Mouse (Mus musculus) erythroid progenitor cell, adult 5-6 weeks (primary cell): ENCODE measurements around the gene Rabgef1. TPM values are rescaled to one million over a fixed set of nuclear protein-coding genes. Genes with fewer than 3 reads are reported as not detected.
A peak's percentile ranks its signal among the peaks of the same experiment; 100 is the strongest.

Experiments used
- ATAC-seq: replicated peaks from 2 replicates; pipeline ENCODE4 v1.8.0; 2016; ENCODE audit warnings: moderate number of reproducible peaks, mild to moderate bottlenecking, moderate TSS enrichment, inconsistent platforms; ENCODE audit not compliant: poor library complexity, low FRiP score, severe bottlenecking
- total RNA-seq, 2 experiments: library from RNA; stranded (forward) in 1 of 2; stranded (reverse) in 1 of 2; fragments of 150-400 nt in 1 of 2; fragments of 186-747, 209-891 nt in 1 of 2; gene quantifications; 2 replicates each; pipeline versions ENCODE4 v1.2.3 to v1.2.4; 2015 to 2017; ENCODE audit warnings: low replicate concordance in 2 of 2

Rabgef1 gene
- total RNA-seq, 2 experiments from 2014 or later, result 47.4 to 91.1 TPM

- peak; percentile 86 for ATAC-seq
These were observed 754 bp upstream of the Rabgef1 start for GRCm38 (mm10) chr5:130170666-130171422.

GRCm38 (mm10) chr5:130171956-130172601, 481 bp downstream of the Rabgef1 start:
- ATAC-seq, result peak; percentile 20; the same call in 1 of the 2 replicates

GRCm38 (mm10) chr5:130173012-130173411, 1.4 kb downstream of the Rabgef1 start:
- no peak for ATAC-seq

DNA sequence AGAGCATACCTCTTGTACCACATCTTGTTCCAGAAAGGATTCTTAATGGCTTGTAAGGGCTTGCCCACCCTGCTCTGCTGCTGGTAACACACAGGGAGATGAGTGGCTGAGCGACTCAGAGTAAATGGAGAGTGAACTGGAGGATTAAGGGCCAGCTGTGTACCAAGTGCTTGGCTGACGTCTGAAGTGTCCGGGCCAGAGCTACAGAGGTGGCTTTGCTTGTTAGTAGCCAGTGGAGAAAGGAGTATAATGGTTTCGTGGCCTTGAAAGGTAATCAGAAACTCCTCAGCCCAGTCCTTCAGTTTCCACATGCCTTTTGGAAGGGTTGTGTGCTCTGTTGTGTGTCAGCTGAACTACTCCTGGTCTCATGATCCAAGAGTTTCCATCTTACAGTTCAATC, 6.3 kb downstream of the Rabgef1 start:
- no peak for ATAC-seq

DNA sequence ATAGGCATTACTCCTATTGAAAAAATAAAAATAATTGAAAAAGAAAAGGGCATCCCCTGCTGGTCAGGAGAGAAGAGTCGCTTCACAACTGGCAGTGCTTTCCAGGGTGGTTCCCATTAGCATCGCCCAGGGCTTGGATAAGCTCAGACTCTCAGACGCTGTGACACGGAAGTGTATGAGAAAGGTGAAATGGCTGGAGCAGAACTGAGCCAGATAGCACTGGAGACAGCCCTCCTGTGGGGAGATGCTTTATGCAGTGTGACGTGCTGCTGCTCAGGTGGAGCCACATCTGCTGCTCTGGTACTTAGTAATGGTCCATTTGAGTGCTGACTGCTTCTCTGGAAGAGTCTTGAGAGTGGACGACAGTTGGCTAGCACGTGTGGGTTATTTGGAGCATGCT, 8.8 kb downstream of the Rabgef1 start:
- no peak for ATAC-seq

DNA sequence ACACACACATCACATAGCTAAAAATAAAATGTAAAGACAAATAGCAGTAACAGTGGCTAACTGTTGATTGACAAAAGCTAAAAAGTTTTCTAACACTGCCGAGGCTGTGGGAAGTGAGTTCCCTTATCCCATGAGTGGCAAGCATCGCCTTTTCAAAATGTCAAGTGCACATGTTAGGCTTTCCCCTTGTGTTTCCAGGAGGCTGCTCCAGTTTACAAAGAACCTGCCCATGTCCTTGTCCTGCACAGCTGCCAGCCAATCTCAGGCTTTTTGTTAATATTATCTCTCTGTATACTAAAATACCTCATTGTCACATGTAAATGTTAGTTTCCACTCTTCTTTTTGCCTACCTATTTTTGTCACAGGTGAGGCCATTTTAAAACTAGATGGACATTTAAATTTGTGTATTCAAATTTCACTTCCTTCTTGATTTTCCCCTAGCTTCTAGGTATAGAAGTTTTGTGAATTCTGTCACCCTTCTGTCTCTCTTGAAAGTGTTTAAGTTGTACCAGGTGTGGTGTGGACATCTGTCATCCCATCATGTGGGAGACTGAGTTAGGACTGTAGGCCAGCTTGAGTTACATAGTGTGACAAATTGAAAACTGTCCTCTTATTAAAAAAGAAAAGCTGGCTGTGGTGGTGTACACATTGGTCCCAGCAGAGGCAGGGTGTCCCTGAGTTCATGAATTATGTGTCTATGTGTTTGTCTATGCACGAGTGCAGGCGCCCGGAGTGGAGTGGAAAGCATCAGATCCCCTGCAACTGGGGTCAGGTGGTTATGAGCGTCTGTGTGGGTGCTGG, 10.3 kb downstream of the Rabgef1 start:
- no peak for ATAC-seq

GRCm38 (mm10) chr5:130182541-130182821, 10.9 kb downstream of the Rabgef1 start:
- no peak for ATAC-seq

DNA sequence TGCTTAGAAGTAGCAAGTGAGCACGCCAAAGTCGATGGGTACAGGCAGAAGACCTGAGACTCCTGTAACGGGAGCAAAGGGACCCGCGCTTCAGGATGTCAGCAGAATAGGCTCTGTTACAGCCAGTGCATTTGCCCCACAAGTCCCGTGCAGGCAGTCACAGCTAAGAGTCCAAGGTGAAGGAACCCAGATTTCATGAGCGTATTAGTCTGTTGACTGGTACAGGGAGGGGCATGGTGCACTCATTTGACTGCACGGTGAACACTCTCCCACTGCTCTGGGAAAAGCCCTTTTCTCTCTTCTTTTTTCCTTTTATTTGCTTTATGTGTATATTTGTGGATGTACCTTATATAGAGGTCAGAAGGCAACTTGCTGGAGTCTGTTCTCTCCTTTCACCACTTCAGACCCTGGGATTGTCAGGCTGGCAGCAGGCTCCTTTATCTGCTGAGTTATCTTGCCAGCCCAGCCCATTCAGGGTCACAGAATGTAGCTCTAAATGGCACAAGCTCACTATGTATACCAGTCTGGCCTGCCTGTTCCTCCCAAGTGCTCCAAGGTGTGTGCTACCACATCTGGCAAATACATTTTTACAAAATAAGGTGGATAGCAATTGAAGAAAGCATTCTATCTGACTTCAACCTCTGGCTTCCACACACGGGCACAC, 12.7 kb downstream of the Rabgef1 start:
- peak; percentile 78 for ATAC-seq

DNA sequence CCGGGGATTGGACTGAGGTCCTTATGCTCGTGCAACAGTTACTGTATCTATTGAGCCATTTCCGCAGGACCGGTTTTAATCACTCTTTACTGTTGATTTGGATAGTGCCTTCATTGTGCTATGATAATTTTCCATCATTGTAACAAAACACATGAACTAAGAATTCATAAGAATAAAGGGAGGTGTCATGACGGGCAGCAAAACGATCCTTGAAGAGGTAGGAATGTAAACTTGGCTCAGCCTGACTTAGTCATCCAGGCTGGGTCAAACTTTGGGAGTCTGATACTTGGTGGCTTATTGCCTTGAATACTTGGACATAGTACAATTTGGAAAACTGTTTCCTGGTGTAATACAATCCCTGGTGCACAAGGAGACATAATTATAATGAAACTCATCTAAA, 13.7 kb downstream of the Rabgef1 start:
- no peak for ATAC-seq

DNA sequence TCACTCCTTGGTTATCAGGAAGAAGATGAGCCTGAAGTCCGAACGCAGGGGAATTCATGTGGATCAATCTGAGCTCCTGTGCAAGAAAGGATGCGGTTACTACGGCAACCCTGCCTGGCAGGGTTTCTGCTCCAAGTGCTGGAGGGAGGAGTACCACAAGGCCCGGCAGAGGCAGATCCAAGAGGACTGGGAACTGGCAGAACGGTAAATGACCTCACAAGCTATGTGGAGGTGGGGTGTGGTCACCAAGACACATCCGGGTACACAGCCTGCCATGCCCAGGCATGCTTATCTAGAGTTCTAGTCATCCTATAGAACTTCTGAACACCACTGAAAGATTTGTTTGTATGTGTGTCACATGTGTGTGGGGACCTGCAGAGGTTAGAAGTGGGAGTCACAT, 15.8 kb downstream of the Rabgef1 start:
- peak; percentile 49; the same call in 1 of the 2 replicates for ATAC-seq

DNA sequence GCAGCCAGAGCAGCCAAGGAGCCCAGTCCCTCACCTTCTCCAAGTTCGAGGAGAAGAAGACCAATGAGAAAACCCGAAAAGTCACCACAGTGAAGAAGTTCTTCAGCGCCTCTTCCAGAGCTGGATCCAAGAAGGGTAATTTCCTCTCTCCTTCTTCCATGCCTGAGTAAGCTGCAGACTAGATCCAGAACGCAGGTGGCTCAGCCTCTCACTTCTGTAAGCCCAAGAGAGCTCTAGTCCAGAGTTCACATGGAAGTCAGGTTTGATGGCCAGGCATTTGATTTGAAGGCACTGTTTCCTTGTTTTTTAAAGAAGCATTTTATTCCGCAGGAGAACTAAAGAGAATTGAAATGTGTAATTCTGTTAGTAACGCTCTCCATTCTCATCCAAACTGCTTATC, 19.3 kb downstream of the Rabgef1 start:
- no peak for ATAC-seq

- ATAC-seq, result no peak
These were observed 20.3 kb downstream of the Rabgef1 start for GRCm38 (mm10) chr5:130191865-130192264.

DNA sequence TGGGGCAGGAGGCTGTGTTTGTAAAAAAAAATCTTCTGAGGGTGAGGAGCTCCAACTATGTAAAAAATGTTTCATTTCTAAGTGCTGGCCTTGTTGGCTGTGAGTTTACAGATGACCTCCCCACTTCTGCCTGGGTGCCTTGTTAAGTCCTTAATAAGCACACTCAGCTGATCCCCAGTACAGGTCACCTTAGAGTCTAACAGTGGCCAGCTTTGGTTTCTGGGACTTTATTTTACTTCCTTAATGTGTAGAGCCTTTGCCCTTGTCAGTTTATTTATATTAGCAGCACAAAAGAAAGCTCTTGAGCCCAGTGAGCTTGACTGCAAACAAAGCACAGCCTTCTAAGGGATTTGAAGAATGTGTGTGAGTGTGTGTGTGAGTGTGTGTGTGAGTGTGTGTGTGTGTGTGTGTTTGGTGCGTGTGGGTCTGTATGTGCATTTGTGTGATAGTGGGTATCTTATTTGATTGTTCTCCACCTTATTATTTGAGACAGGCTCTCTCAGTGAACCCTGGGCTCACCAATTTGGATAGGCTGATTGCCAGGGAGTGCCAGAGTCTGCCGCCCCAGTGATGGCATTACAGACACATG, 20.9 kb downstream of the Rabgef1 start:
- ATAC-seq, result no peak

- ATAC-seq, result no peak
These were observed 22.2 kb downstream of the Rabgef1 start for GRCm38 (mm10) chr5:130193760-130194159.

DNA sequence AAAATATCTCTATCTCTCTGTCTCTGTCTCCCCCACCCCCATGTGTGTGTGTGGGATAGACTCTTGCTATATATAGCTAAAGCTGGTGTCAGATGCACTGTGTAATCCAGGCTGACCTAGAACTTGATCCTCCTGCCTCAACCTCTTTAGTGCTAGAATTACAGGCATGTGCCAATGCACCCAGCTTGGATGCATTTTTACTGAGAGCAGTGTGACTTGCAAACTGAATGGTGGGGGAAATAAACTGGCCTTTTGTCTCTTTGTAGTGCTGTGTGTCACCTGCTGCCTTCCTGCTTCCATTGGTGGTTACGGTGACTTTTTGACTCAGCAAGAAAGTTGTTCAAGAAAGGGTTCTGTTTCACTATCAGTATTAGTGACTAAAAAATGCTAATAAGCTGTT, 24.7 kb downstream of the Rabgef1 start:
- no peak for ATAC-seq

- ATAC-seq, result no peak
These were observed 25.9 kb downstream of the Rabgef1 start for GRCm38 (mm10) chr5:130197454-130197853.

GRCm38 (mm10) chr5:130197981-130198380, 26.4 kb downstream of the Rabgef1 start:
- ATAC-seq, result no peak

DNA sequence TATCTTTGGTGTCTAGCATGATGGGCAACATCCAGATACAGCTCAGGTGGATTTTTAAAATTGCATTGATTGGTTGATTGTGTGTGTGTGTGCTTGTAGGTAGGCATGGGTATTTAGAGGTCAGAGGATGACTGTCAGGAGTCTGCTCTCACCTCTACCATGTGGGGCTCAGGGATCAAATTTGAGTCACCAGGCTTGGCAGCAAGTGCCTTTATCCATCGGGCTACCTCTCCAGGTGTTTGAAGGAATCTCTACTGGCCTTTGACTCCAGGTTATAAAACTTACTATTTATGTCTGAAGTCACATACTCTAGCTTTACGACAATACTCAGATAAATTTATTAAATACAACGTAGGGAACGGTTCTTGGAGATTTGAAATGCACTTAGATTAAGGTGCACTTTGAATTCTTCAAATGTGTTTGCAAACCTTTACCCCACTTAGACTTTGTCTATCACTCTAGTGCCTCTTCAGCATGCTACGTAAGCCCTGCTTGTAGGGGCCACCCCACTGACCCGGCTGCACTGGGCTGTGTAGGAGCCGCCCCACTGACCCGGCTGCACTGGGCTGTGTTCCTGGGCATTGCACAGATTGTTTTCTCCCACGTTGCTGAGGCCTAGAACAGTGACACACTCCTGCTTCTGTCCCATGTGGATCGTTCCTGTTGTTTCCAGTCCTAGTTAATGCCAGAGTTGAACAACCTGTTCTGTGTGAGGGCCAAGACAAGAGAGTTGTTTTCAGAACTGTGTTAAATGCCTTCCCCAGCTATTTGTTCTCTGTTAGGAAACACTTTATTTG, 28.8 kb downstream of the Rabgef1 start:
- ATAC-seq, result no peak

- no peak for ATAC-seq
These were observed 32.4 kb downstream of the Rabgef1 start for GRCm38 (mm10) chr5:130203948-130204347.
